Mouse (Mus musculus) testis, adult 2 months (tissue): Measurements from ENCODE around the gene Rpl41.

Experiments used
- CTCF ChIP-seq: fragments of 200-500 bp; IDR thresholded peaks from 2 replicates; pipeline ENCODE4 v1.5.1; 2012; ENCODE audit warnings: low read depth, mild to moderate bottlenecking, inconsistent platforms, low read length, moderate library complexity; ENCODE audit not compliant: control insufficient read depth, insufficient read depth, insufficient replicate concordance
- POLR2A ChIP-seq: fragments of 200-500 bp; IDR thresholded peaks from 2 replicates; pipeline ENCODE4 v1.6.1; 2012; ENCODE audit warnings: low read depth, mild to moderate bottlenecking, inconsistent platforms, low read length, moderate library complexity; ENCODE audit not compliant: control insufficient read depth

DNA sequence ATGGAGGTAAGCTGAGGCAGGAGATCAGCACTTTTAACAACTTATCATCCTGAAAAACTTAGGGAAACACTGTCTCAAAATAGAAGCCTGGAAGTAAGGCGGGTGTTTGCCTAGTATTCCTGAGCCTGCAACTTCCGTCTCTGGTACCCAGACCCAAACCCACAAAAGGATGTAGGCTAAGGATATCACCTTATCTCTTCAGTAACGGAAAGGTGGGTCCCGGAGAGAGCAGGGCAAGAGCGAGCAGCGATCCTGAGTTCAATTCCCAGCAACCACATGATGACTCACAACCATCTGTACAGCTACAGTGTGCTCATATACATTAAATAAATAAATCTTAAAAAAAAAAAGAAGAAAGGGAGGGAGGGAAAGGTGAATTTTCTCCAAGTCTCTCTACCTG is 42.3 kb upstream of the Rpl41 start:
- no peak for TF ChIP-seq POLR2A
- TF ChIP-seq CTCF, result no peak
